Mouse (Mus musculus): ENCODE results near the gene Pigt.

- TF ChIP-seq GATA1 (IDR thresholded peaks at IDR 0.05; ENCODE audit: borderline replicate concordance, low read length) (no peak), FLI1 (IDR thresholded peaks at IDR 0.05; ENCODE audit: low read length) (no peak)
These were observed 10.8 kb upstream of the Pigt start for GRCm38 (mm10) chr2:164486258-164487114.

Data from megakaryocyte, embryonic 14.5 days (primary cell).